ENCODE assay signal across 8 mouse cellular contexts in the genomic region with DNA sequence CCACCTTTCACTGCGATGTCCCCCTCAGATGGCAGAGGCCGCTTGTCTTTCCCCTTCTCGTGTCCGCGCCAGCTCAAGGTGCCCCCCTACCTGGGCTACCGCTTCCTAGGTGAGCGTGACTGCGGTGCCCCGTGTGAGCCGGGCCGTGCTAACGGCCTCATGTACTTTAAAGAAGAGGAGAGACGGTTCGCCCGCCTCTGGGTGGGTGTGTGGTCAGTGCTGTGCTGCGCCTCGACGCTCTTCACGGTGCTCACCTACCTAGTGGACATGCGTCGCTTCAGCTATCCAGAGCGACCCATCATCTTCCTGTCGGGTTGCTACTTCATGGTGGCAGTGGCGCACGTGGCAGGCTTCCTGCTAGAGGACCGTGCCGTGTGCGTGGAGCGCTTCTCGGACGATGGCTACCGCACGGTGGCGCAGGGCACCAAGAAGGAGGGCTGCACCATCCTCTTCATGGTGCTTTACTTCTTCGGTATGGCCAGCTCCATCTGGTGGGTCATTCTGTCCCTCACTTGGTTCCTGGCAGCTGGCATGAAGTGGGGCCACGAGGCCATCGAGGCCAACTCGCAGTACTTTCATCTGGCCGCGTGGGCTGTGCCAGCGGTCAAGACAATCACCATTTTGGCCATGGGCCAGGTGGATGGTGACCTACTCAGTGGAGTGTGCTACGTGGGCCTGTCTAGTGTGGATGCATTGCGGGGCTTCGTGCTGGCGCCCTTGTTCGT. TPM values are rescaled to one million over a fixed set of nuclear protein-coding genes. Genes with fewer than 3 reads are reported as not detected.
A peak's percentile ranks its signal among the peaks of the same experiment; 100 is the strongest.
DNase-seq lines count a peak whose midpoint lies in the region; ATAC-seq and TF ChIP-seq lines count a peak whose summit lies in the region.

No protein-coding gene starts in this region.

- ATAC-seq in inflammation-experienced regulatory T-cells, adult 6 months, result no peak

- peak overlapping the region; percentile 94 for H3K27ac ChIP-seq in gastrocnemius, adult 2 months

- peak overlapping the region; percentile 95 for H3K4me3 ChIP-seq in gastrocnemius, adult 2 months

- DNase-seq in Muller cell, postnatal 12 days (ENCODE audit: inconsistent ontology term), result peak; percentile 87
- DNase-seq in cerebellum, adult 9-11 months, result peak; percentile 93
- DNase-seq in gastrocnemius, adult 2 months, result peak; percentile 90
- DNase-seq in induced T-regulatory cell, adult 2 months (ENCODE audit: low read depth), result peak; percentile 32
- peak; percentile 94 for DNase-seq in left cerebral cortex, postnatal 4 days
- peak; percentile 85 for DNase-seq in mesoderm, embryonic 11.5 days (ENCODE audit: low read depth, low spot score)
- DNase-seq in skeletal muscle tissue, adult 2 months (ENCODE audit: low read depth, low spot score), result peak; percentile 85

- intact Hi-C loops in gastrocnemius, adult 2 months (cut with DNase I), result loop anchor here (1.0 to 10.0 kb wide), 7 partner anchors 25 to 239 kb away; a partner anchor contains a TSS
- intact Hi-C loops in left cerebral cortex, postnatal 4 days (cut with DNase I), result loop anchor here (5.0 to 10.0 kb wide), 3 partner anchors 101 to 166 kb away; no protein-coding TSS in a partner anchor

- TF ChIP-seq CTCF in gastrocnemius, adult 2 months (IDR thresholded peaks at IDR 0.05), result peak; percentile 85

RNA-seq across cellular contexts. Expression of a gene that starts 1.5 kb away (rescaled TPM):
- 10 to 100 TPM; 21.6 to 42.4 TPM for total RNA-seq in gastrocnemius, adult 2 months (2021)
- total RNA-seq in left cerebral cortex, postnatal 4 days (2021), result 1 to 10 TPM; 6.9 to 7.4 TPM
- polyA plus RNA-seq in inflammation-experienced regulatory T-cells, adult 6 months (2017; shearing (Covaris generic)), result under 1 TPM in 1 of 3 experiments, not detected in 2; 0.13 TPM

RNA-seq across cellular contexts. Expression of a gene that starts 32.4 kb away (rescaled TPM):
- 1 to 10 TPM in 1 of 2 experiments, under 1 TPM in 1; 0.75 to 1.7 TPM for total RNA-seq in gastrocnemius, adult 2 months (2021)
- total RNA-seq in left cerebral cortex, postnatal 4 days (2021), result 1 to 10 TPM; 6.1 to 6.7 TPM
- polyA plus RNA-seq in inflammation-experienced regulatory T-cells, adult 6 months (2017; shearing (Covaris generic)), result 1 to 10 TPM in 1 of 3 experiments, not detected in 2; 1.8 TPM

Comparison
In these comparisons a context has a peak if more than half of its experiments do, and no peak if none do; other contexts are left out.
1. DNase-seq: peak in every context shown above with its lines; median percentile 94 in left cerebral cortex, postnatal 4 days; 93 in cerebellum, adult 9-11 months; 90 in gastrocnemius, adult 2 months; 87 in Muller cell, postnatal 12 days; 85 in mesoderm, embryonic 11.5 days; 85 in skeletal muscle tissue, adult 2 months; 32 in induced T-regulatory cell, adult 2 months.